In genomic region chr15:86205300-86205699, GRCm38 (mm10) we compare ENCODE assay signal across 8 mouse cellular contexts. TPM values are rescaled to one million over a fixed set of nuclear protein-coding genes. Genes with fewer than 3 reads are reported as not detected.
DNase-seq lines count a peak whose midpoint lies in the region; ATAC-seq lines count a peak whose summit lies in the region.

No protein-coding gene starts in this region.

- H3K9ac ChIP-seq in hindbrain, embryonic 11.5 days (ENCODE audit: low read depth, low read length) = no peak overlapping the region
- H3K9ac ChIP-seq in hindbrain, embryonic 13.5 days = no peak overlapping the region
- no peak overlapping the region for H3K9ac ChIP-seq in hindbrain, embryonic 14.5 days

- H3K36me3 ChIP-seq in hindbrain, embryonic 11.5 days (ENCODE audit: control insufficient read depth, insufficient read depth, low read length) = no peaks in the 10 kb centered on the region
- H3K36me3 ChIP-seq in hindbrain, embryonic 13.5 days = no peaks in the 10 kb centered on the region
- H3K36me3 ChIP-seq in hindbrain, embryonic 14.5 days (replicated peaks; ENCODE audit: control insufficient read depth, insufficient read depth) = 0 out of 2 replicates have a peak, but pooled peaks cover 3% of the 10 kb centered on the region

- H3K27ac ChIP-seq in hindbrain, embryonic 11.5 days (ENCODE audit: low read depth, low read length) = no peak overlapping the region
- no peak overlapping the region for H3K27ac ChIP-seq in hindbrain, embryonic 13.5 days
- no peak overlapping the region for H3K27ac ChIP-seq in hindbrain, embryonic 14.5 days

- H3K4me2 ChIP-seq in hindbrain, embryonic 11.5 days (replicated peaks; ENCODE audit: low read depth, low read length) = no peak overlapping the region
- no peak overlapping the region for H3K4me2 ChIP-seq in hindbrain, embryonic 13.5 days
- no peak overlapping the region for H3K4me2 ChIP-seq in hindbrain, embryonic 14.5 days (replicated peaks)

- no peaks in the 10 kb centered on the region for H3K4me1 ChIP-seq in hindbrain, embryonic 11.5 days (replicated peaks; ENCODE audit: control insufficient read depth, insufficient read depth, low read length)
- peaks cover 23% of the 10 kb centered on the region for H3K4me1 ChIP-seq in hindbrain, embryonic 13.5 days (replicated peaks)
- peaks cover 6% of the 10 kb centered on the region; the same call in 1 of the 2 replicates for H3K4me1 ChIP-seq in hindbrain, embryonic 14.5 days (replicated peaks; ENCODE audit: control insufficient read depth, insufficient read depth, low read length)

- WGBS in hindbrain, embryonic 11.5 days = 49% methylated on average over 2 of the region's 2 CpGs
- 43% methylated on average over 2 of the region's 2 CpGs for WGBS in hindbrain, embryonic 13.5 days
- WGBS in hindbrain, embryonic 14.5 days = 64% methylated on average over 2 of the region's 2 CpGs

- no peak overlapping the region for H3K4me3 ChIP-seq in hindbrain, embryonic 11.5 days (ENCODE audit: low read depth, low read length)
- no peak overlapping the region for H3K4me3 ChIP-seq in hindbrain, embryonic 13.5 days
- H3K4me3 ChIP-seq in hindbrain, embryonic 14.5 days (replicated peaks; ENCODE audit: low read length) = no peak overlapping the region

- no peak for ATAC-seq in hindbrain, embryonic 11.5 days (ENCODE audit: low FRiP score)
- no peak for ATAC-seq in hindbrain, embryonic 13.5 days (ENCODE audit: low FRiP score)
- 0 out of 2 replicates have a peak, but pooled peaks have one; percentile 18 for ATAC-seq in granulocyte monocyte progenitor cell, adult 5-6 weeks (replicated peaks; ENCODE audit: poor library complexity, severe bottlenecking)
- ATAC-seq in hindbrain, embryonic 14.5 days (ENCODE audit: low FRiP score) = no peak

- peak; percentile 55 for DNase-seq in hindbrain, embryonic 11.5 days (ENCODE audit: low spot score)
- peak; percentile 74 to 86 for DNase-seq in CD8-positive naive resting alpha-beta T cell, adult 2 months (ENCODE audit: low read depth in 2 of 2, low spot score in 2 of 2)
- DNase-seq in ZHBTc4 (ENCODE audit: low read depth, low spot score) = peak; percentile 87
- peak; percentile 58 to 81 for DNase-seq in lung, postnatal 4 days
- peak; percentile 78 to 86 for DNase-seq in thymus, postnatal 10 days (ENCODE audit: low spot score in 2 of 2)
- DNase-seq in hindbrain, embryonic 14.5 days (ENCODE audit: low spot score) = no peak

- no peaks in the 10 kb centered on the region for H3K9me3 ChIP-seq in hindbrain, embryonic 11.5 days (ENCODE audit: control insufficient read depth, low read length)
- no peaks in the 10 kb centered on the region for H3K9me3 ChIP-seq in hindbrain, embryonic 13.5 days
- H3K9me3 ChIP-seq in hindbrain, embryonic 14.5 days (ENCODE audit: control insufficient read depth, low read length) = no peaks in the 10 kb centered on the region

- no peaks in the 10 kb centered on the region for H3K27me3 ChIP-seq in hindbrain, embryonic 11.5 days (ENCODE audit: control insufficient read depth, insufficient read depth, low read length)
- no peaks in the 10 kb centered on the region for H3K27me3 ChIP-seq in hindbrain, embryonic 13.5 days
- H3K27me3 ChIP-seq in hindbrain, embryonic 14.5 days (ENCODE audit: control insufficient read depth, insufficient read depth, low read length) = no peaks in the 10 kb centered on the region

RNA-seq across cellular contexts. Expression of gene Tbc1d22a, which starts 9.0 kb away (rescaled TPM):
- 7.3 and 8.3 TPM in 2 replicates for polyA plus RNA-seq in hindbrain, embryonic 11.5 days (2014; fragmentation: Nextera tagmentation; extraction: Ambion mirVana)
- polyA plus RNA-seq in hindbrain, embryonic 13.5 days (2015; fragmentation: Nextera tagmentation; extraction: Ambion mirVana) = 12.1 and 13.5 TPM in 2 replicates
- total RNA-seq in granulocyte monocyte progenitor cell, adult 5-6 weeks (2014; fragmentation: Nextera tagmentation) = 18.6 and 18.8 TPM in 2 replicates
- total RNA-seq in granulocyte monocyte progenitor cell, adult 5-6 weeks (2017) = 26.5 and 46.7 TPM in 2 replicates
- polyA plus RNA-seq in hindbrain, embryonic 14.5 days (2014; fragmentation: Nextera tagmentation; extraction: Ambion mirVana) = 9.9 and 10.7 TPM in 2 replicates

RNA-seq across cellular contexts. Expression of gene Cerk, which starts 19.4 kb away (rescaled TPM):
- polyA plus RNA-seq in hindbrain, embryonic 11.5 days (2014; fragmentation: Nextera tagmentation; extraction: Ambion mirVana) = 16.9 and 18.4 TPM in 2 replicates
- 24.3 and 24.5 TPM in 2 replicates for polyA plus RNA-seq in hindbrain, embryonic 13.5 days (2015; fragmentation: Nextera tagmentation; extraction: Ambion mirVana)
- 26.3 and 29.8 TPM in 2 replicates for total RNA-seq in granulocyte monocyte progenitor cell, adult 5-6 weeks (2014; fragmentation: Nextera tagmentation)
- 41.4 and 47.9 TPM in 2 replicates for total RNA-seq in granulocyte monocyte progenitor cell, adult 5-6 weeks (2017)
- polyA plus RNA-seq in hindbrain, embryonic 14.5 days (2014; fragmentation: Nextera tagmentation; extraction: Ambion mirVana) = 28.3 and 31.1 TPM in 2 replicates
